In the genomic region with DNA sequence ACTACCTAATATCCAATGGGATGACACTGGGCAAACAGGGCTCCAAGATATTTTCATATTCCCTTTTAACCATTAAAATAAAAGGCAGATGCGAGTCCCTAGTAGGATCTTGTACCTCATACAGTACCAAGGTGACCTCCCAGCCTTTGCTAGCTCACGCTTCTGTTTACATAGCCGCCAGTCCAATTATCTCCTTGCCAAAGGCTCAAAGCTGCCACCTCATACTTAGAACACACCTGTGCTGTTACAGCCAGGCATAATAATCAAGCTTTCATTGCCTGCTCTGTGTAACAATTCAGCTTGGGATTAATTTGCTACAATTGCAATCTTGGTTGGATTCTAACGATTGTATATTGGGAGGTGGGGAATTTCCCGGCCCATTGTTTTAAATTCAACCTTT, we compare ENCODE assay signal across 24 mouse cellular contexts.
DNase-seq lines count a peak whose midpoint lies in the region; ATAC-seq and TF ChIP-seq lines count a peak whose summit lies in the region.
"Had no signal": no experiment of that assay in that cellular context is flagged by ENCODE, and none has a peak within 500 bp of the region (broad histone marks: within the 10 kb centered on the region; RNA-seq: fewer than 3 reads in every experiment).

No protein-coding gene starts in this region.

- ATAC-seq in hindbrain, embryonic 16.5 days = peak; percentile 37
- no peak for ATAC-seq in hindbrain, embryonic 12.5 days (ENCODE audit: low FRiP score)
- 0 out of 2 replicates have a peak, but pooled peaks have one; percentile 17 for ATAC-seq in neural tube, embryonic 12.5 days (ENCODE audit: low FRiP score, low read depth)
- no peak for ATAC-seq in midbrain, postnatal 0 days (ENCODE audit: low FRiP score)
- ATAC-seq: forebrain, postnatal 0 days; liver, embryonic 12.5 days; liver, postnatal 0 days had no signal

- H3K4me3 ChIP-seq in hindbrain, embryonic 16.5 days (ENCODE audit: low read length) = no peak overlapping the region
- H3K4me3 ChIP-seq in hindbrain, embryonic 12.5 days = no peak overlapping the region
- no peak overlapping the region for H3K4me3 ChIP-seq in neural tube, embryonic 12.5 days
- no peak overlapping the region for H3K4me3 ChIP-seq in midbrain, postnatal 0 days (ENCODE audit: low read depth, low read length)
- H3K4me3 ChIP-seq: embryonic facial prominence, embryonic 13.5 days; heart, adult 2 months; limb, embryonic 13.5 days; liver, embryonic 12.5 days; megakaryocyte, embryonic 14.5 days; stomach, embryonic 15.5 days had no signal

- 66% methylated on average over 5 of the region's 5 CpGs for WGBS in hindbrain, embryonic 16.5 days
- 82% methylated on average over 5 of the region's 5 CpGs for WGBS in hindbrain, embryonic 12.5 days
- 79% methylated on average over 5 of the region's 5 CpGs for whole genome bisulfite sequencing in neural tube, embryonic 12.5 days
- 63% methylated on average over 5 of the region's 5 CpGs for WGBS in midbrain, postnatal 0 days

- no peak for TF ChIP-seq CTCF in midbrain, postnatal 0 days (IDR thresholded peaks at IDR 0.05)

- H3K9ac ChIP-seq in hindbrain, embryonic 16.5 days (ENCODE audit: low read depth, low read length) = no peak overlapping the region
- no peak overlapping the region for H3K9ac ChIP-seq in hindbrain, embryonic 12.5 days
- H3K9ac ChIP-seq in neural tube, embryonic 12.5 days = no peak overlapping the region
- H3K9ac ChIP-seq in midbrain, postnatal 0 days (replicated peaks; ENCODE audit: low read length, poor library complexity, severe bottlenecking) = no peak overlapping the region
- H3K9ac ChIP-seq: embryonic facial prominence, embryonic 13.5 days; forebrain, postnatal 0 days; limb, embryonic 13.5 days; liver, embryonic 12.5 days; liver, postnatal 0 days; stomach, embryonic 15.5 days had no signal

- H3K9me3 ChIP-seq in hindbrain, embryonic 16.5 days (ENCODE audit: control insufficient read depth, low read length) = no peaks in the 10 kb centered on the region
- H3K9me3 ChIP-seq in hindbrain, embryonic 12.5 days (replicated peaks) = no peaks in the 10 kb centered on the region
- H3K9me3 ChIP-seq in neural tube, embryonic 12.5 days = no peaks in the 10 kb centered on the region
- no peaks in the 10 kb centered on the region for H3K9me3 ChIP-seq in midbrain, postnatal 0 days (ENCODE audit: low read length)
- H3K9me3 ChIP-seq: embryonic facial prominence, embryonic 13.5 days; limb, embryonic 13.5 days; liver, embryonic 12.5 days; megakaryocyte, embryonic 14.5 days; stomach, embryonic 15.5 days had no signal

- DNase-seq in neural tube, embryonic 10.5 days (ENCODE audit: extremely low spot score, low spot score) = no peak
- DNase-seq in midbrain, postnatal 0 days (ENCODE audit: low spot score) = peak; percentile 42
- DNase-seq in ovary, postnatal 36 days (ENCODE audit: low spot score) = no peak
- DNase-seq: adrenal gland, postnatal 25 days; B cell, adult 2 months; cerebellum, adult 18-20 months; cerebellum, postnatal 10 days; forebrain, postnatal 0 days; heart, adult 2 months; heart, postnatal 14 days; kidney, adult 18-20 months; kidney, postnatal 4 days; liver, postnatal 0 days; lung, postnatal 36 days; retina, postnatal 1 day; right cerebral cortex, postnatal 14 days had no signal

- H3K36me3 ChIP-seq in hindbrain, embryonic 16.5 days (ENCODE audit: control insufficient read depth, insufficient read depth, low read length) = no peaks in the 10 kb centered on the region
- H3K36me3 ChIP-seq in hindbrain, embryonic 12.5 days = no peaks in the 10 kb centered on the region
- no peaks in the 10 kb centered on the region for H3K36me3 ChIP-seq in neural tube, embryonic 12.5 days
- no peaks in the 10 kb centered on the region for H3K36me3 ChIP-seq in midbrain, postnatal 0 days (ENCODE audit: insufficient read depth, low read length)
- H3K36me3 ChIP-seq: embryonic facial prominence, embryonic 13.5 days; limb, embryonic 13.5 days; liver, embryonic 12.5 days; stomach, embryonic 15.5 days had no signal

- no peaks in the 10 kb centered on the region for H3K27me3 ChIP-seq in hindbrain, embryonic 16.5 days (replicated peaks; ENCODE audit: control insufficient read depth, insufficient read depth, low read length)
- H3K27me3 ChIP-seq in hindbrain, embryonic 12.5 days = no peaks in the 10 kb centered on the region
- H3K27me3 ChIP-seq in neural tube, embryonic 12.5 days (replicated peaks) = no peaks in the 10 kb centered on the region
- no peaks in the 10 kb centered on the region for H3K27me3 ChIP-seq in midbrain, postnatal 0 days (ENCODE audit: insufficient read depth, low read length)
- H3K27me3 ChIP-seq: embryonic facial prominence, embryonic 13.5 days; limb, embryonic 13.5 days; liver, embryonic 12.5 days; stomach, embryonic 15.5 days had no signal

- no peak overlapping the region for H3K4me2 ChIP-seq in hindbrain, embryonic 16.5 days (ENCODE audit: low read length)
- H3K4me2 ChIP-seq in hindbrain, embryonic 12.5 days (replicated peaks) = no peak overlapping the region
- H3K4me2 ChIP-seq in neural tube, embryonic 12.5 days (replicated peaks) = no peak overlapping the region
- no peak overlapping the region for H3K4me2 ChIP-seq in midbrain, postnatal 0 days (ENCODE audit: low read depth, low read length, poor library complexity, severe bottlenecking)
- H3K4me2 ChIP-seq: embryonic facial prominence, embryonic 13.5 days; limb, embryonic 13.5 days; liver, embryonic 12.5 days; stomach, embryonic 15.5 days had no signal

- H3K27ac ChIP-seq in hindbrain, embryonic 16.5 days (ENCODE audit: low read depth, low read length) = peak overlapping the region; percentile 44; the same call in 1 of the 2 replicates
- H3K27ac ChIP-seq in hindbrain, embryonic 12.5 days = no peak overlapping the region
- no peak overlapping the region for H3K27ac ChIP-seq in neural tube, embryonic 12.5 days
- H3K27ac ChIP-seq in midbrain, postnatal 0 days (ENCODE audit: low read depth, low read length) = no peak overlapping the region
- H3K27ac ChIP-seq: embryonic facial prominence, embryonic 13.5 days; heart, adult 2 months; limb, embryonic 13.5 days; liver, embryonic 12.5 days; stomach, embryonic 15.5 days had no signal

- H3K4me1 ChIP-seq in hindbrain, embryonic 16.5 days (ENCODE audit: control insufficient read depth, insufficient read depth, low read depth, low read length) = no peaks in the 10 kb centered on the region; the same call in 1 of the 2 replicates
- peaks cover 3% of the 10 kb centered on the region; the same call in 1 of the 2 replicates for H3K4me1 ChIP-seq in hindbrain, embryonic 12.5 days
- H3K4me1 ChIP-seq in neural tube, embryonic 12.5 days = no peaks in the 10 kb centered on the region; the same call in 1 of the 2 replicates
- H3K4me1 ChIP-seq in midbrain, postnatal 0 days (ENCODE audit: insufficient read depth, low read length) = no peaks in the 10 kb centered on the region
- H3K4me1 ChIP-seq: embryonic facial prominence, embryonic 13.5 days had no signal

Comparison
In these comparisons a context has a peak if more than half of its experiments do, and no peak if none do; other contexts are left out.
1. ATAC-seq: peak in hindbrain, embryonic 16.5 days (single experiment) and neural tube, embryonic 12.5 days (single experiment); none in hindbrain, embryonic 12.5 days (single experiment) and midbrain, postnatal 0 days (single experiment).